Mouse (Mus musculus): ENCODE measurements at regions not wholly inside any gene's neighbourhood (a gene's known extent, or its start where the extent isn't known, plus 50 kb on each side); places are given as distances from the start of the nearest gene placed in this dataset.

- DNase-seq (ENCODE audit: low spot score in 2 of 2) = no peak
Observed at GRCm38 (mm10) chr3:143223999-143224729, 342.4 kb upstream of the Pkn2 start.

DNA sequence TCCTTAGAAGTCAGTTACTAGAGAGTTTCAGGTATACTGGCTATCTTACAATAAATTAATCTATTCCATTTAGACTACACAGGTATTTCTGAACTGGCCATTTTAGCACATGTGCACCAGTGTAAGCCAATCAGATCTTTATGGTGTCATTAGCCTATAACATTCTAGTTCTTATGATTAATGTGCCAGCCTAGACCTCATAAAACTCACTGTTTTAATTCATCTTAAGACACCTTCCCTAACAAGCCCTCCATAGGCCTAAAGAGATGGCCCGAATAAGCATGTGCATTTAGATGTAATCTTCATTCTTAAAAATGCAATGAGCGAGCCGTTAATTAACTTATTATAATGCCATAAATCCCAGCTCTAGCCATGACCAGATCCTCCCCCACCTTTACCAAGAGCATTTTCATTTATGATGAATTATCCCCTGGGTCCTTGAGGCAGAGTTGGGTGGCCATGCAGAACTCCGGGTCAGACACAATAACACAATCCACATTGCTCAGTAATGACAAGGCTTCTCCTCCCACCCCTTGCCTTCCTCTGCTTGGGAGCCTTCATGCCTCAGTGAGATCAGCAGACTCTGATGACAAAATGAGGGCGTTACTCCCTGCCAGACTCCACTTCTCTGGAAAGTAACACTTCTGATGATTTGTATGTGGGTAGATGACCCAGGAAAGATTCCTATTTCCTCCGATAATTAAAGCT lies 311.6 kb upstream of the Pkn2 start:
- no peak for DNase-seq (ENCODE audit: low spot score in 2 of 2)

DNA sequence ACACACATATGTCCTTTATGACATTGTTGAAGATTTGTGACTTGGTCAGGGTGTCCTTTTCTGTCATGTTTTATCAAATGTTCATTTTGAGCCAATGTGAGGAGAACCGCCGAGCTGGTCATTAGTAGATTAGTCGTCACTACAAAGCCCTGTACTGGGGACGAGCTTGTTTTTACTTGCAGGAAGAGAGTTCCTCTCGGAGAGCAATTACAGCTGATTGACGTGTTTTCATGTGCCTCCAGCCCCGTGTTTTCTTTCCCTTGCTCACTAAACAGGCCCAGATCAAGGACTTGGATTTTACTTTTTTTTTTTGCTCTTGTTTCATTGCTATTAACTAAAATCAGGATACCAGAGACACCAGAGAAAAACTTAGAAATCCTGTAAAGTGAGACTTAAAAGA lies 307.1 kb upstream of the Pkn2 start:
- DNase-seq (ENCODE audit: low spot score in 2 of 2) = no peak

DNA sequence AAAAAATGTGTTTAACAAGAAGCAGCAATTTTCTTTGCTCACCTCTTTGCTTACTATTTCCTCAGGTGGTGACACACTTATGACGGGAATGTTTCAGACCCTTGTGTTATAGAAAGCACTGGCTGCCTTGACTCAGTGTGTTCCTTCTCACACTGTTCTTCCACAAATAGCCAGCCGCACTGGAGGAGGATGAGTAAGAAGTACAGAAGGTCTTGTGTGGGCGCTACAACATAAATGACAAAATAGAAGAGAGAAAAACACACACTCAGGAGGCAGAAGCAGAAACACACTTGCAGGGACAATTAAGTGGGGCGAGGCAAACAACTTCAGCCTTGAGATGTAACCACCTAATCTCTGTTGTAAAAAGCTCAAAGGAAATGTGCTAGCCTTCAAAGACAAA lies 292.2 kb upstream of the Pkn2 start:
- DNase-seq (ENCODE audit: low spot score in 2 of 2) = peak; percentile 63 to 74

DNA sequence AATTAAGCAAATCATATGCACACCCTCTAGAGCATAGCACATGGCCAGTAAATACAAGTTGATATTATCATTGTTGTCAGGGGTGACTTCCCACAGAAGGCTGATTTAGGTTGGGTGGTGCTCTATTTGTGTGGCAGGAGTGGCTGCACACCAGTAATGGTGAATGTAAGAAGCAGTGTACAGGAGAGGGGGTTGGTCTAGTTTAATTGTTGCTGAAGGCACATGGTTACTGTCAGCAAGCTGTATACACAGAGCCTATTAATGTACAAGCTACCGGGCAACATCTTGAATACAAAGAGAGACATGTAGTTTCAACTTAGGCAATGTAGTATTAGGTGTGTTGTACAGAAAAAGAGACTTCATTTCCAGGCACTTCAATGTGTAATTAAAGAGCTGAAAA lies 280.6 kb upstream of the Pkn2 start:
- no peak for DNase-seq (ENCODE audit: low spot score in 2 of 2)

DNA sequence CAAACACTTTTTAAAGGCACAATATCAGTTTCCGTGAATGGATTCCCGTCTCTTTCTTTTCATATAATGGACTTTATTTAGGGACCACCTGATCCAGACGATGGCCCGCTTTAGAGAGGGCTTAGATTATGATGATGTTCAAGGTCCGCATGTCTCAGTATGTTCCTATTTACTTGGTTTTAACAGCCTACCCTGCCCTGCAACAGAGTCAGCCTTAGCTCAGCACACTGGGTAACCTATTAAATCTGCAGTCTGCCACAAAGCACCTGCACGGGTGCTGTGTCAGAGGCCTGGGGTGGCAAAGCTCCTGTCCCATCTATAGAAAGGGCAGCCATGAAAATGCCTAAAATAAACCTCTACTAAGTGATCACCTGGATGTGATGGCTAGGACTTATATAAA lies 280.2 kb upstream of the Pkn2 start:
- no peak for DNase-seq (ENCODE audit: low spot score in 2 of 2)

DNA sequence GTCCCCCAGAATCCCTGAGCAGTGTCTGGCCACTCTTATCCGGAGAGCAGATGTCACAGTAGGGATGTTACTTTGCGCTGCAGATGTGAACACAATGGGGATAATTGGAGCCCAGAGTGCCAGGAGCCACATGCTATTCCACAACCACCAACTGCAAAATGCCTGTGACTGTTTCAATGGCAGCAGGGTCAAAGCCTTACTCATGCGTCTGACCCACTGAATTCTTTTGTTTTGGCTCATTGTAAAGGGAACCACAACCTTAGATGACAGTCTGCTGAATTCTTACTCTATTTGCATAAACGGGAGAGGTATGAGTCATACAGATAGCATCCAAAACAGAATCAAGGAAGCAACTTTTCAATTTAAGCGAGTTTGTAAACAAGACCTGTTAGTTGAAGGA lies 276.8 kb upstream of the Pkn2 start:
- no peak for DNase-seq (ENCODE audit: low spot score in 2 of 2)

DNA sequence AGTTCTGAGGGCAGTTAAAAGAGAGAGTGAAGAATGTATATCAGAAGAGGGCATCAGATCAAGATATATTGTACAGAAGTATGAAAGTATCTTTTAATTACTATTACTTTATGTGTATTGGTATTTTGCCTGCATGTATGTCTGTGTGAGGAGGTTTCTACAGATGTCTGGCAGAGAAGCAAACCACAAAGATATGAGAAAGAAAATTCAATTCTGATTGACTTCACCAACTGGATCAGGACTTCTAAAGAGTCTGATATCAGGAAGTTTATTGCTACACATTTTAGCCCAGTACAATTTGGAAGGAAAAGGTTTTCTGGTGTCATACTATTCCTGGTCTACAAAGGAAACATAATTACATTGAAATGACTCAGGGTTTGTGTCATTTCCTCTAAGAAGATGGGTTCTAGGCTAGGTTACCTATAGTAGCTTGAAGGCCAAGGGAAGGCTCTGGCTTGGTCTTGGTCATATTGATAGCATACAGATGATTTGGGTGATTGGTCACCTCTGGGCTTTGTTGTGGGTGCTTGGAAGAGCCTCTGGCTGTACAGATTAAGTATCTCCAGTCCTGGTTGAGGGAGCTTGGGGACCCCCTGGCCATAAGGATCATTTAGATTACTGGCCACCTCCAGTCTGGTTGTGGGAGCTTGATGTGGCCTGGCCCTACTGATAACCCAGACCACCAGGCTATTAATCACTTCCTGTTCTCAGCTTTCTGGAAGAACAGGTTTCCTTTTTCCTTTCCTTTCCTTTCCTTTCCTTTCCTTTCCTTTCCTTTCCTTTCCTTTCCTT lies 275.1 kb upstream of the Pkn2 start:
- no peak for DNase-seq (ENCODE audit: low spot score in 2 of 2)

DNA sequence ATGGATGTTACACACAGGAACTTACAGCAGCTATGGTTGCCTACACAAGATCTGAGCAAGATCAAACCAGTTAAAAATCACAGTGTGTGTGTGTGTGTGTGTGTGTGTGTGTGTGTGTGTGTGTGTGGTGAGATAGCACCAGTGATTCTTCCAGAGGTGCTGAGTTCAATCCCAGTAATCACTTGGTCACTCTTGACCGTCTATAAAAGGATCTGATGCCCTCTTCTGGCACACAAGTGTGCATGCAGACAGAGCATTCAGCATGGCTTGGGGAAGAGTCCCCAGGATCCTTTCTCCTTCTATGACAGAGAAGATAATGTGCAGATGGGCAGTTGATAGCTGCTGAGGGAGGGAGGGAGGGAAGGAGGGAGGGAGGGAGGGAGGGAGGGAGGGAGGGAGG lies 274.4 kb upstream of the Pkn2 start:
- DNase-seq (ENCODE audit: low spot score in 2 of 2) = no peak

- DNase-seq (ENCODE audit: low spot score in 2 of 2) = no peak
Observed at GRCm38 (mm10) chr3:143155556-143155955, 273.8 kb upstream of the Pkn2 start.

- no peak for DNase-seq (ENCODE audit: low spot score in 2 of 2)
Observed at GRCm38 (mm10) chr3:143147471-143147870, 265.7 kb upstream of the Pkn2 start.

DNA sequence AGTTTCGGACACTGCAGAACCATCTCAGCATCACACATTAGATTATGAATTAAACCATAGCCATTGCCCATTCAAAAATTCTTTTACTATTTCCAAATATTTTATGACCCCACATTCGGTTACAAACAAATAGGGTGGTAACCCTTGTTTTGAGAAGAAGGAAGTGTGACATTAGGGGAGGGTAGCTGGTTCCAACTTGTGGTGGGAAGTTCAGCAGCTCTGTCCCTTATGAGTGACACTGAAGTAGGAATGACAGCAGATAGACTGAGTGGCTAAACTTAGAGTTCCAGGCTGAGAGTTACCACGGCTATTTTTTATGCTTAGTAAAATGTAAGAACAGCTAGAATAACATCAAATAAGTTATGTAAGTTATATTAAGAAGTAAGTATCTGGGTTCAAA lies 257.1 kb upstream of the Pkn2 start:
- no peak for DNase-seq (ENCODE audit: low spot score in 2 of 2)

GRCm38 (mm10) chr3:143134528-143134927 lies 252.7 kb upstream of the Pkn2 start:
- no peak for DNase-seq (ENCODE audit: low spot score in 2 of 2)

DNA sequence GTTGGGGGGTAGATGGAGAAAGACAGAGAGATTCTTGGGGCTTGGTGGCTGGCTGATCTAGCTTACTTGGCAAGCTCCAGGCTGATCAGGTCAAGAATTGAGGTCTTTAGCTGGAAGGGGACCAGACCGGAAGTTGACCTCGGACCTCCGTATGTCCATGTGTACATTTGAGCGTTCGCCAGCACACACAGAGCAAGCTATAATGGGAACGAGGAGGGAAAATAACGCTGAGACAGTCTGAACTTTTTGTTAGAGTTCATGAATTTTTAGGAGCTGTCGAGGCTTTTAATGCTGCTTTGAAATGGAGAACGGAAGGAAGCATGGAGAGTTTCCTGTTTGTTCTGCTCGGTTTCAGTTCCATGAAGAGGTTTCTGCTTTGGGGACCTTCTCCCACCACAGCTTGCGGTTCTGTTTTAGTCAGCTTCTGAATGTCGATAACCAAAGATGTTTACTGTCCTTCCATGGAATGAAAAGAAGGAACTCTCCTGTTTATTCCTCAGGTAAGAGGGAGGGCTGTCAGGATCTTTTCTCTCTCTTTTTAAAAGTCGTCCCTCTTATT lies 226.0 kb upstream of the Pkn2 start:
- no peak for DNase-seq (ENCODE audit: low spot score in 2 of 2)

GRCm38 (mm10) chr3:143104734-143105133 lies 222.9 kb upstream of the Pkn2 start:
- DNase-seq (ENCODE audit: low spot score in 2 of 2) = no peak

DNA sequence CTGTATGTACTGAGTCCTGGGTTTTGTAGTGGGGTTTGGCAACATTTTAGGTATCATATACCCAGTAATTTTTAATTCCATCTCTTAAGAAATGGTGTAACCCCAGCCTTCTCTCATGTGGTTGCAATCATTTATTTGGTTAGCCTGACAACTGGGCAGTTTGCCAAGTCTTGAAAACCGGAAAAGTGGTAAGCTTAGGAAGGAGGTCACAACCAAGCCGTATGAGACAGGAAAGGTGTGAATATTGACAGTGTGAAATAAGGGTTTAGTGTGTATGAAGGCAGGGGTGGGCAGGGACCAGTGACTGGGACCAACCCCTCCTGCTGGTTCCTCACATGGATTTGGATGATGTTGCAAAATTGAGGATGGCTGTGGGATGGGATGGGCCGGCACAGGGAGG lies 221.5 kb upstream of the Pkn2 start:
- no peak for DNase-seq (ENCODE audit: low spot score in 2 of 2)

DNA sequence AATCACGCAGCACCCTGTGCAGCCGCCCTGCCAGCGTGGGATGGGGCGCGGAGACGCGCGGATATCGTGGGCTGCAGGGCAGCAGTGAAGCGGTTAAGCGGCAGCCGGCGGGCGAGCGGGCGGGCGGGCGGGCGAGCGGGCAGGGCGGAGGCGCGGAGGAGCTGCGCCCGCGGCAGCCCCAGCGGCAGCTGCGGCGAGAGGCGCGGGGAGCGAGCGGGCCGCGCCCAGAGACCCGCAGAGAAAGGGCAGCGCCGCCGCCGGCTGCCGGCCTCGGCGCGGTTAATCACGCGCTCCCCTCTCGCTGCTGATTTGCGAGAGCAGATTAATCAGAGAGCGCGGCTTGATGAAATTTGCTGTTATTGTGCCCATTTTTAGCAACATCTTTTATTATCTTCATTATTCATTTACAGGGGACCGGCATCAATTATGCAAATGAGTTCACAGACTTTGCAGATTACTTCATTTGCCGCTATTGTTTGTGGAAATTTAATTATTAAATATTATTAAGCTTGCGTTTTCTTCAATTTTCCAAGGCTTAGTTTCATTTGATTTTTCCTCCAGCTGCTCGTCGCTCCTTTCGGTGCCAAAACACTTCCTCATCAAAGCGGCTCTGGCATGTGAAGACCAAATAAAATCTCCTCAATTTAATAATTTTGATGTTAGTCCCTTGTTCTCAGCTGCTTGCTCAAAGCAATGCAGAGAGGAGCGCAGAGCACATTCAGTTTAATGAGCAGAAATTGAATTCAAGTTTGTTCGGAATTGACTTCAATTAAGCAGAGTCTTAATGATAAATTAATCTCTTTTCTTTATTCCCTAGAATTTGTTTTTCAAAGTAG lies 219.2 kb upstream of the Pkn2 start:
- DNase-seq (ENCODE audit: low spot score in 2 of 2) = peak; percentile 37 to 52

DNA sequence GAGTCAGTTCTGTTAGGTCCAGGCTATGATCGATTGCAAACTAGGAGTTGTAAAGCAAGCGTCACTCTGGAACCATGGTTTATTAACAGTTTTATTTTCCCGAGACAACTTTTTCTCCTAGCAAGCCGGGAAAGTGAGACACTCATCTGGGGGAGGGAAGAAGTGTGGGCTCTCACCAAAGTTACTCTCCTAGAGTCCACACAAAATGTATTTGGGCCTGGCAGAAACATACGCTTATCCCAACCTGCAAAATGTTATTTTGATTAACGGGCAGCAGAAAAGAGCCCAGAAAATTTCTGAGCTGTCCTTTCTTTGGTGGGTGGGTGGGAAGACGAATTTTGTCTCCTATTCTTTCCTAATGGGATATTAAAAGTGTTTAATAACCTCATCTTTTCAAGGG lies 218.4 kb upstream of the Pkn2 start:
- peak; percentile 31 to 34 for DNase-seq (ENCODE audit: low spot score in 2 of 2)

GRCm38 (mm10) chr3:143092206-143092605 lies 210.4 kb upstream of the Pkn2 start:
- DNase-seq (ENCODE audit: low spot score in 2 of 2) = no peak

GRCm38 (mm10) chr3:143090886-143091285 lies 209.1 kb upstream of the Pkn2 start:
- DNase-seq (ENCODE audit: low spot score in 2 of 2) = no peak

GRCm38 (mm10) chr3:143090316-143090715 lies 208.5 kb upstream of the Pkn2 start:
- DNase-seq (ENCODE audit: low spot score in 2 of 2) = no peak

DNA sequence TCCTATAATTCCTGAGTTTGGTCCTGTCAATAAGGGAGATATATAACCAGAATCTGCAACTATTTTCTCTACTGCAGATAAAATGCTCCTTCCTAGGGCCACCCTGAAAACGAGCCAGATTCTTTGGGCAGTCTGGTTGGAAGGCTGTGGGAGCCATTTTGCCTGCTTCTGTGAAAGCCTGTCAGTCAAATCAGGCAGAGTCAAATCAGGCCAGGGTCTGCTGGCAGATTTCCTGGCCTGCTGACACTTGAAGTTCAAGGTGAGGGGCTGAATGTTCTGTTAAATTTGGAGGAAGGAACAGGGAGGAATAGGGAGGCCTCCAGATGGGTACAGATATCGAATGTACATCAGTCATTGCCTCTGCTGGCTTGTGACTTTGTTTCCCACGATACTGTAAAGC lies 206.0 kb upstream of the Pkn2 start:
- DNase-seq (ENCODE audit: low spot score in 2 of 2) = no peak

Data from right cerebral cortex, adult 2 months (tissue).